Mouse (Mus musculus) thymus, adult 18-20 months (tissue): ENCODE data around the gene Nkiras1.

ENCODE experiments used
- DNase-seq, 2 experiments: peaks; one replicate each; pipeline ENCODE4 v3.0.0; 2022; ENCODE audit warnings: mixed read lengths in 2 of 2

The Nkiras1 gene

GRCm38 (mm10) chr14:18280375-18280774, 9.4 kb downstream of the Nkiras1 start:
- no peak for DNase-seq

- no peak for DNase-seq
Observed at GRCm38 (mm10) chr14:18284581-18284980, 13.6 kb downstream of the Nkiras1 start.

- no peak for DNase-seq
Observed at GRCm38 (mm10) chr14:18285476-18285875, 14.5 kb downstream of the Nkiras1 start.

GRCm38 (mm10) chr14:18286441-18286840, 15.5 kb downstream of the Nkiras1 start:
- DNase-seq: no peak

- no peak for DNase-seq
Observed at GRCm38 (mm10) chr14:18287391-18287790, 16.5 kb downstream of the Nkiras1 start.

GRCm38 (mm10) chr14:18292111-18292510, 21.2 kb downstream of the Nkiras1 start:
- no peak for DNase-seq

- DNase-seq: no peak
Observed at GRCm38 (mm10) chr14:18292578-18292977, 21.6 kb downstream of the Nkiras1 start.

- no peak for DNase-seq
Observed at GRCm38 (mm10) chr14:18297441-18297840, 26.5 kb downstream of the Nkiras1 start.

GRCm38 (mm10) chr14:18298874-18299273, 27.9 kb downstream of the Nkiras1 start:
- DNase-seq: no peak

- DNase-seq: no peak
Observed at GRCm38 (mm10) chr14:18300676-18301075, 29.7 kb downstream of the Nkiras1 start.

GRCm38 (mm10) chr14:18301591-18301990, 30.7 kb downstream of the Nkiras1 start:
- peak in 1 of 2 experiments; percentile 12 for DNase-seq

GRCm38 (mm10) chr14:18302750-18303149, 31.8 kb downstream of the Nkiras1 start:
- no peak for DNase-seq

GRCm38 (mm10) chr14:18303262-18303661, 32.3 kb downstream of the Nkiras1 start:
- DNase-seq: no peak

GRCm38 (mm10) chr14:18304165-18304564, 33.2 kb downstream of the Nkiras1 start:
- no peak for DNase-seq

- DNase-seq: no peak
Observed at GRCm38 (mm10) chr14:18317457-18318411, 46.8 kb downstream of the Nkiras1 start.

GRCm38 (mm10) chr14:18326968-18327672, 56.2 kb downstream of the Nkiras1 start:
- no peak for DNase-seq

GRCm38 (mm10) chr14:18330789-18331692, 60.1 kb downstream of the Nkiras1 start:
- peak; percentile 48 to 56 for DNase-seq

GRCm38 (mm10) chr14:18331693-18332131, 60.8 kb downstream of the Nkiras1 start, which contains the start of gene Ube2e1:
Gene Ube2e1, minus strand, starts transcription at chr14:18331859.
- DNase-seq: peak; percentile 71 to 77
